Mouse (Mus musculus) MEL (cell line): ENCODE measurements around the gene Cfap58. TPM values are rescaled to one million over a fixed set of nuclear protein-coding genes. Genes with fewer than 3 reads are reported as not detected.

Source experiments
- DNase-seq: peaks from one replicate; pipeline ENCODE4 v3.0.0; 2011; ENCODE audit warnings: low read depth, low spot score
- H3K27ac ChIP-seq: 2 replicates; pipeline ENCODE4 v1.5.1; 2012; ENCODE audit warnings: low read depth, mild to moderate bottlenecking, control low read depth, low read length, moderate library complexity; ENCODE audit not compliant: control insufficient read depth
- H3K27me3 ChIP-seq, 2 experiments: fragments of 150-350 bp in 1 of 2; sonication (generic) in 1 of 2; 2 replicates each; pipeline ENCODE4 v1.6.1; 2012; ENCODE audit warnings: low read length in 2 of 2, mild to moderate bottlenecking in 2 of 2, improper control_type of control experiment in 1 of 2, moderate library complexity in 1 of 2; ENCODE audit not compliant: insufficient read depth in 2 of 2, control insufficient read depth in 1 of 2
- H3K36me3 ChIP-seq, 2 experiments: 2 replicates each; pipeline ENCODE4 v1.6.1; 2012 to 2014; ENCODE audit warnings: low read length in 2 of 2, improper control_type of control experiment in 1 of 2, inconsistent platforms in 1 of 2, mild to moderate bottlenecking in 1 of 2; ENCODE audit not compliant: insufficient read depth in 2 of 2, control insufficient read depth in 1 of 2
- H3K4me1 ChIP-seq, 2 experiments: fragments of 150-350 bp in 1 of 2; sonication (generic) in 1 of 2; 2 replicates each; pipeline ENCODE4 v1.6.1; 2012; ENCODE audit warnings: low read length in 2 of 2, improper control_type of control experiment in 1 of 2, mild to moderate bottlenecking in 1 of 2; ENCODE audit not compliant: insufficient read depth in 2 of 2, control insufficient read depth in 1 of 2
- H3K4me3 ChIP-seq, 2 experiments: fragments of 150-350 bp in 1 of 2; sonication (generic) in 1 of 2; 2 replicates each; pipeline ENCODE4 v1.5.1; 2012; ENCODE audit warnings: low read depth in 2 of 2, low read length in 2 of 2, mild to moderate bottlenecking in 2 of 2, moderate library complexity in 2 of 2, control low read depth in 1 of 2, improper control_type of control experiment in 1 of 2; ENCODE audit not compliant: control insufficient read depth in 1 of 2, insufficient read depth in 1 of 2
- H3K79me2 ChIP-seq: 2 replicates; pipeline ENCODE4 v1.6.1; 2012; ENCODE audit warnings: mild to moderate bottlenecking, low read length, moderate library complexity; ENCODE audit not compliant: control insufficient read depth, poor library complexity, insufficient read depth
- H3K9ac ChIP-seq: 2 replicates; pipeline ENCODE4 v1.6.1; 2012; ENCODE audit warnings: low read depth, mild to moderate bottlenecking, control low read depth, low read length, moderate library complexity; ENCODE audit not compliant: control insufficient read depth, poor library complexity, severe bottlenecking
- H3K9me3 ChIP-seq: fragments of 150-350 bp; sonication (generic); replicated peaks from 2 replicates; pipeline ENCODE4 v1.6.1; 2012; ENCODE audit warnings: mild to moderate bottlenecking, low read length, improper control_type of control experiment, moderate library complexity; ENCODE audit not compliant: insufficient read depth
- BHLHE40 ChIP-seq: IDR thresholded peaks from 2 replicates; pipeline ENCODE4 v1.6.1; 2012; ENCODE audit warnings: low read depth, mild to moderate bottlenecking, inconsistent platforms, low read length, improper control_type of control experiment, borderline replicate concordance
- CHD1 ChIP-seq: IDR thresholded peaks from 2 replicates; pipeline ENCODE4 v1.6.1; 2012; ENCODE audit warnings: low read depth, mild to moderate bottlenecking, inconsistent platforms, low read length, improper control_type of control experiment
- CHD2 ChIP-seq: IDR thresholded peaks from 2 replicates; pipeline ENCODE4 v1.6.1; 2011; ENCODE audit warnings: low read length, improper control_type of control experiment
- E2F4 ChIP-seq: IDR thresholded peaks from 2 replicates; pipeline ENCODE4 v1.6.1; 2011; ENCODE audit warnings: low read depth, low read length, improper control_type of control experiment, borderline replicate concordance
- ELF1 ChIP-seq: IDR thresholded peaks from 2 replicates; pipeline ENCODE4 v1.6.1; 2014; ENCODE audit warnings: low read depth, mild to moderate bottlenecking, inconsistent platforms, low read length, improper control_type of control experiment, moderate library complexity
- EP300 ChIP-seq, 2 experiments: IDR thresholded peaks; 2 replicates each; pipeline ENCODE4 v1.6.1; 2011; ENCODE audit warnings: improper control_type of control experiment in 2 of 2, low read length in 2 of 2, low read depth in 1 of 2, mild to moderate bottlenecking in 1 of 2
- ETS1 ChIP-seq: IDR thresholded peaks from 2 replicates; pipeline ENCODE4 v1.6.1; 2012; ENCODE audit warnings: low read depth, mild to moderate bottlenecking, inconsistent platforms, low read length, improper control_type of control experiment, moderate library complexity
- KAT2A ChIP-seq: conservative IDR thresholded peaks from 2 replicates; pipeline ENCODE4 v1.6.1; 2012; ENCODE audit warnings: low read depth, low read length, improper control_type of control experiment, inconsistent platforms
- MAFK ChIP-seq: IDR thresholded peaks from 2 replicates; pipeline ENCODE4 v1.6.1; 2011; ENCODE audit warnings: low read depth, mild to moderate bottlenecking, low read length, improper control_type of control experiment, borderline replicate concordance
- MYB ChIP-seq: IDR thresholded peaks from 2 replicates; pipeline ENCODE4 v1.6.1; 2011; ENCODE audit warnings: mild to moderate bottlenecking, low read depth, low read length, improper control_type of control experiment
- MYC ChIP-seq: IDR thresholded peaks from 2 replicates; pipeline ENCODE4 v1.6.1; 2011; ENCODE audit warnings: low read depth, mild to moderate bottlenecking, low read length, improper control_type of control experiment, moderate library complexity
- NELFE ChIP-seq: IDR thresholded peaks from 2 replicates; pipeline ENCODE4 v1.6.1; 2011; ENCODE audit warnings: low read depth, low read length, improper control_type of control experiment
- NRF1 ChIP-seq: IDR thresholded peaks from 2 replicates; pipeline ENCODE4 v1.6.1; 2014; ENCODE audit warnings: low read depth, mild to moderate bottlenecking, inconsistent platforms, low read length, improper control_type of control experiment, moderate library complexity; ENCODE audit not compliant: poor library complexity, insufficient read depth, severe bottlenecking
- POLR2A ChIP-seq, 2 experiments: IDR thresholded peaks; 2 replicates each; pipeline ENCODE4 v1.6.1; 2011 to 2012; ENCODE audit warnings: low read length in 2 of 2, mild to moderate bottlenecking in 2 of 2, control low read depth in 1 of 2, improper control_type of control experiment in 1 of 2, low read depth in 1 of 2, moderate library complexity in 1 of 2; ENCODE audit not compliant: control insufficient read depth in 1 of 2, insufficient read depth in 1 of 2, poor library complexity in 1 of 2
- POLR2AphosphoS2 ChIP-seq: IDR thresholded peaks from 2 replicates; pipeline ENCODE4 v1.6.1; 2011; ENCODE audit warnings: low read length, improper control_type of control experiment
- POLR2AphosphoS5 ChIP-seq: IDR thresholded peaks from 2 replicates; pipeline ENCODE4 v1.6.1; 2012; ENCODE audit warnings: low read depth, borderline replicate concordance, mild to moderate bottlenecking, inconsistent platforms, low read length, moderate library complexity, mixed read lengths
- RAD21 ChIP-seq: IDR thresholded peaks from 2 replicates; pipeline ENCODE4 v1.6.1; 2011; ENCODE audit warnings: mild to moderate bottlenecking, low read depth, low read length, improper control_type of control experiment
- SIN3A ChIP-seq: IDR thresholded peaks from 2 replicates; pipeline ENCODE4 v1.6.1; 2012; ENCODE audit warnings: low read length, improper control_type of control experiment, inconsistent platforms
- SMC3 ChIP-seq: IDR thresholded peaks from 2 replicates; pipeline ENCODE4 v1.6.1; 2011; ENCODE audit warnings: low read depth, low read length, improper control_type of control experiment
- TBP ChIP-seq: IDR thresholded peaks from 2 replicates; pipeline ENCODE4 v1.8.0; 2011; ENCODE audit warnings: low read depth, low read length, improper control_type of control experiment
- TCF12 ChIP-seq: IDR thresholded peaks from 2 replicates; pipeline ENCODE4 v1.6.1; 2014; ENCODE audit warnings: low read depth, mild to moderate bottlenecking, inconsistent platforms, low read length, improper control_type of control experiment, moderate library complexity
- UBTF ChIP-seq: IDR thresholded peaks from 2 replicates; pipeline ENCODE4 v1.6.1; 2012; ENCODE audit warnings: low read depth, mild to moderate bottlenecking, inconsistent platforms, low read length, improper control_type of control experiment, moderate library complexity, borderline replicate concordance; ENCODE audit not compliant: insufficient read depth
- ZMIZ1 ChIP-seq: IDR thresholded peaks from 2 replicates; pipeline ENCODE4 v1.6.1; 2012; ENCODE audit warnings: low read depth, mild to moderate bottlenecking, inconsistent platforms, low read length, improper control_type of control experiment, moderate library complexity
- polyA plus RNA-seq, 2 experiments: library from polyadenylated mRNA; stranded (reverse) in 1 of 2; unstranded in 1 of 2; fragments of >175 nt in 1 of 2; fragments of >200 nt in 1 of 2; gene quantifications; 2 replicates each; pipeline versions ENCODE4 v1.2.1 to v1.2.4; 2012; ENCODE audit warnings: low replicate concordance in 2 of 2, low read depth in 1 of 2; ENCODE audit not compliant: insufficient read length in 2 of 2, insufficient read depth in 1 of 2, missing spikeins in 1 of 2
- total RNA-seq: library from RNA; depleted of rRNA; stranded (reverse); fragments of 300-350 nt; gene quantifications from 2 replicates; pipeline ENCODE4 v1.2.3, GENCODE M21; 2012

The Cfap58 gene
- total and polyA plus RNA-seq, 3 experiments = not detected

DNA sequence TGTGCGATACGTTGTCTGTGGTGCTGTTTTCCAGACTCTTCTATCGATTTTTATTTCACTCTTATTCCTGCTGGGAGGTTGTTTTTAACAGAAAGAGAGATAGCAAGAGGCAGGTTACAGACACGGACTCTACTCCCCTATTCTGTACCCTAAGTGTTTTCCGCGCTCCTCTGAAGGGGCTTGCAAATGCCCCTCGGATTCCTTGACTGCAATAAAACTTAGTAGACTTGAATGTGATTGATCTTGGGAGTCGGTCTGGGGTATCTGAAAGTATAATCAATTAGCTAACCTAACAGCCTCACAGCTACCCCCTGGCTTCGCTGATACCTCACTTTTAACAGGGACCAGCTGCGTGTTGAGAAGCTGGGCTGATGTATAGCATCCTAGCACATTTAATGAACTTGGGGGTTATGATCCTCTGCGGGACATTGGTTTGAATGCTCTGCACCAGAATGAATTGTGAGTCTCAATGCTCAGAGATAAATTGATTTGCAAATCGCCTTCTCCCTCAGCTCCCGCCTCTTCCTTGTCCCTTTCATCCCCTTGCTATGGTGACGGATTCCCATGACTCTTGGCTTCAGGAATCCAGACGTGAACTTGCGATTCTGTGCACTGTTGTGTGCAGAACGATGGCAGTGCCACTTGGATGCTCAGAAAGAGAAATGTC lies 31.7 kb downstream of the Cfap58 start:
- Histone ChIP-seq H3K27ac (no peak overlapping the region), H3K36me3 (no peaks in the 10 kb centered on the region), H3K9me3 (no peaks in the 10 kb centered on the region), H3K4me1 (no peaks in the 10 kb centered on the region), H3K79me2 (no peaks in the 10 kb centered on the region), H3K4me3 (no peak overlapping the region), H3K9ac (no peak overlapping the region), H3K27me3 (no peaks in the 10 kb centered on the region; a peak in 1 of 4 replicates)
- TF ChIP-seq MYB (no peak), ZMIZ1 (no peak), MYC (no peak), EP300 (IDR thresholded peaks at IDR 0.05; ENCODE audit: low read depth in 1 of 2, low read length in 2 of 2) (no peak), POLR2A (IDR thresholded peaks at IDR 0.05; ENCODE audit: control insufficient read depth in 1 of 2, insufficient read depth in 1 of 2, low read depth in 1 of 2, low read length in 2 of 2, poor library complexity in 1 of 2) (no peak), RAD21 (no peak), UBTF (no peak), NRF1 (no peak), MAFK (no peak), ETS1 (no peak), CHD1 (no peak), BHLHE40 (no peak), POLR2AphosphoS2 (no peak)
- no peak for DNase-seq

DNA sequence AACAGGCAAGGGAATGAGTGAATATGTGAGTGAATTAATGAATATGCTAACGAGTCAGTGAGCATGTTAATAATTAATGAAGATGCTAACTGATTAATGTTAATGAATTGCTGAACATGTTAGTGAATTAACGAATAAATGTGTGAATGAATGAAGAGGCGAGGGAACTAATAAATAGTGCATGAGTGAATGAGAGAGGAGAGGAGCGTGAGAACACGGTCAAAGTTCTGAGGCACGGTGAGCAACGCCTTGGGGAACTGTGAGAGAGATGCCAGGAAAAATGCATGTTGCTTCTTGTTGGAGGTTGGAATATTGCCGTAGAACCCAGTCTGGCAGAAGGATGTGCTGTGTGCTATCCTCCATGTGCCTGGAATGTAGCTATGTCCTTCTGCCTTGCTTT lies 33.6 kb downstream of the Cfap58 start:
- no peak overlapping the region for H3K4me3 ChIP-seq
- H3K27me3 ChIP-seq = no peaks in the 10 kb centered on the region; a peak in 1 of 4 replicates

More for the DNA sequence above, 33.6 kb downstream of the Cfap58 start:
- no peak overlapping the region for H3K27ac ChIP-seq
- H3K79me2 ChIP-seq = no peaks in the 10 kb centered on the region
- no peaks in the 10 kb centered on the region for H3K9me3 ChIP-seq
- TF ChIP-seq POLR2AphosphoS2 = no peak
- TF ChIP-seq POLR2AphosphoS5 = no peak
- TF ChIP-seq UBTF = no peak
- no peak for TF ChIP-seq KAT2A
- no peak for TF ChIP-seq E2F4
- TF ChIP-seq EP300 (IDR thresholded peaks at IDR 0.05; ENCODE audit: low read depth in 1 of 2, low read length in 2 of 2) = no peak
- no peak for TF ChIP-seq CHD1
- no peak for TF ChIP-seq NELFE
- no peak for TF ChIP-seq TBP
- TF ChIP-seq MYB = no peak
- no peak for TF ChIP-seq CHD2
- no peak for TF ChIP-seq SIN3A
- no peak for TF ChIP-seq SMC3
- no peak for TF ChIP-seq ELF1
- TF ChIP-seq TCF12 = no peak
- no peaks in the 10 kb centered on the region for H3K36me3 ChIP-seq
- no peak overlapping the region for H3K9ac ChIP-seq
- no peaks in the 10 kb centered on the region for H3K4me1 ChIP-seq
- no peak for DNase-seq
